Mouse (Mus musculus): ENCODE results near the gene Ggta1. TPM values are rescaled to one million over a fixed set of nuclear protein-coding genes. Genes with fewer than 3 reads are reported as not detected.
A peak's percentile ranks its signal among the peaks of the same experiment; 100 is the strongest.

Gene Ggta1
- polyA plus RNA-seq, 1 experiment from 2014 or later: 14.6 TPM

- Histone ChIP-seq H3K9ac (ENCODE audit: low read depth, low read length) (no peak overlapping the region), H3K27ac (ENCODE audit: low read length) (peak overlapping the region; percentile 79), H3K27me3 (replicated peaks; ENCODE audit: control insufficient read depth, insufficient read depth, low read length) (no peaks in the 10 kb centered on the region), H3K4me3 (ENCODE audit: low read length) (no peak overlapping the region), H3K4me2 (ENCODE audit: low read depth, low read length) (no peak overlapping the region), H3K9me3 (ENCODE audit: control insufficient read depth, low read length) (no peaks in the 10 kb centered on the region), H3K36me3 (ENCODE audit: control insufficient read depth, insufficient read depth, low read length) (no peaks in the 10 kb centered on the region), H3K4me1 (ENCODE audit: control insufficient read depth, insufficient read depth, low read length) (peaks cover 30% of the 10 kb centered on the region)
- no peak for ATAC-seq
- 74% methylated on average over 4 of the region's 4 CpGs for WGBS
Observed at GRCm38 (mm10) chr2:35433428-35433827, 29.6 kb downstream of the Ggta1 start.

DNA sequence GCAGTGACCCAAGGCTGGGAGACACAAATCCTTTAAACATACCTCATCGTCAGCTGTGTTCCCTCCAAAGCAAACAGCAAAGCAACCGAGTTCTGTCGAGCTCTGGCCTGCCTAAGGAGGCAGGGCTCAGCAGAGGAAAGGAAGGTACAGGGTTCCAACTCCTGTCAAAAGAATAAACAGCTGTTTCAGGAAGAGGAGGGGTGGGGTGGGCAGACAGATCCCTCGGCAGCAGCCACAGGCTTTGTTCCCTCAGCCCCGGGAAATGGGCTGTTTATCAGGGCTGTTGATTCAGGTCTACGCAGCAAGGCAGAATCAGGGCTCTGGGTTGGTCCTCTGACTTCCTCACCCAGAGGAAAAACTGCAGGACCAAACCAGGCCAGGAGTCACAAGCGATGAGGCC is 30.6 kb downstream of the Ggta1 start:
- peak; percentile 59 for ATAC-seq

GRCm38 (mm10) chr2:35432011-35432410 is 31.0 kb downstream of the Ggta1 start:
- Histone ChIP-seq H3K9me3 (ENCODE audit: control insufficient read depth, low read length) (no peaks in the 10 kb centered on the region), H3K4me2 (ENCODE audit: low read depth, low read length) (peak overlapping the region; percentile 32), H3K4me1 (ENCODE audit: control insufficient read depth, insufficient read depth, low read length) (peaks cover 30% of the 10 kb centered on the region), H3K36me3 (ENCODE audit: control insufficient read depth, insufficient read depth, low read length) (no peaks in the 10 kb centered on the region), H3K9ac (ENCODE audit: low read depth, low read length) (peak overlapping the region; percentile 36; the same call in 1 of the 2 replicates), H3K27me3 (replicated peaks; ENCODE audit: control insufficient read depth, insufficient read depth, low read length) (no peaks in the 10 kb centered on the region), H3K27ac (ENCODE audit: low read length) (peak overlapping the region; percentile 79), H3K4me3 (ENCODE audit: low read length) (0 out of 2 replicates have a peak overlapping the region, but pooled peaks have one; percentile 17)
- peak; percentile 55 for ATAC-seq
- 8% methylated on average over 7 of the region's 7 CpGs for WGBS

More for the DNA sequence above, 30.6 kb downstream of the Ggta1 start:
- H3K9ac ChIP-seq (ENCODE audit: low read depth, low read length): peak overlapping the region; percentile 36; the same call in 1 of the 2 replicates
- H3K4me3 ChIP-seq (ENCODE audit: low read length): 0 out of 2 replicates have a peak overlapping the region, but pooled peaks have one; percentile 17
- H3K9me3 ChIP-seq (ENCODE audit: control insufficient read depth, low read length): no peaks in the 10 kb centered on the region
- no peaks in the 10 kb centered on the region for H3K27me3 ChIP-seq (replicated peaks; ENCODE audit: control insufficient read depth, insufficient read depth, low read length)
- WGBS: 24% methylated on average over 7 of the region's 7 CpGs
- H3K27ac ChIP-seq (ENCODE audit: low read length): peak overlapping the region; percentile 79
- H3K4me2 ChIP-seq (ENCODE audit: low read depth, low read length): peak overlapping the region; percentile 32; the same call in 1 of the 2 replicates
- H3K4me1 ChIP-seq (ENCODE audit: control insufficient read depth, insufficient read depth, low read length): peaks cover 30% of the 10 kb centered on the region
- no peaks in the 10 kb centered on the region for H3K36me3 ChIP-seq (ENCODE audit: control insufficient read depth, insufficient read depth, low read length)

DNA sequence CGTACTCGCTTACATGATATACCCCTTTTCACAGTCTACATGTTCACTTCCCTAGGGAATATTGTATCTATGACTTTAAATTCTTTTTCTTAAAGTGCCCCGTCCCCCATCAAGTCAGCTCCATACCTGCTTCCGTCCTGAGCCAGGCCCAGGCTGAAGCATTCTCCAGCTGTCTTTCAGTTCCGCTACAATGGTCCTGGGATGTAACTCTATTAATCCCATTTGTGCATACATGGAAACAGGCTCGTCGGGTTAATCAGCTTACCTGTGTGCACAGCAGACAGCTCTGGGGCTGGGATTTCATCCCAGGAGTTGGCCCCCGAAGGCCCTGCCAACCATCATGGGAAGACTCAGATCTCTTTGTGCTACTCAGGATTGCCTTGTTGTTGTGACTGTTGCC is 32.2 kb downstream of the Ggta1 start:
- Histone ChIP-seq H3K9ac (ENCODE audit: low read depth, low read length) (no peak overlapping the region), H3K4me2 (ENCODE audit: low read depth, low read length) (no peak overlapping the region), H3K9me3 (ENCODE audit: control insufficient read depth, low read length) (no peaks in the 10 kb centered on the region), H3K36me3 (ENCODE audit: control insufficient read depth, insufficient read depth, low read length) (no peaks in the 10 kb centered on the region), H3K27me3 (replicated peaks; ENCODE audit: control insufficient read depth, insufficient read depth, low read length) (no peaks in the 10 kb centered on the region), H3K4me3 (ENCODE audit: low read length) (no peak overlapping the region), H3K27ac (ENCODE audit: low read length) (no peak overlapping the region), H3K4me1 (ENCODE audit: control insufficient read depth, insufficient read depth, low read length) (peaks cover 30% of the 10 kb centered on the region)
- 90% methylated on average over 8 of the region's 8 CpGs for WGBS
- no peak for ATAC-seq

GRCm38 (mm10) chr2:35428615-35429300 is 34.3 kb downstream of the Ggta1 start:
- no peaks in the 10 kb centered on the region for H3K9me3 ChIP-seq (ENCODE audit: control insufficient read depth, low read length)
- ATAC-seq: no peak
- no peaks in the 10 kb centered on the region for H3K36me3 ChIP-seq (ENCODE audit: control insufficient read depth, insufficient read depth, low read length)
- H3K4me3 ChIP-seq (ENCODE audit: low read length): no peak overlapping the region
- H3K4me1 ChIP-seq (ENCODE audit: control insufficient read depth, insufficient read depth, low read length): peaks cover 20% of the 10 kb centered on the region
- H3K4me2 ChIP-seq (ENCODE audit: low read depth, low read length): no peak overlapping the region
- no peak overlapping the region for H3K9ac ChIP-seq (ENCODE audit: low read depth, low read length)
- 81% methylated on average over 4 of the region's 4 CpGs for WGBS
- H3K27me3 ChIP-seq (replicated peaks; ENCODE audit: control insufficient read depth, insufficient read depth, low read length): no peaks in the 10 kb centered on the region
- H3K27ac ChIP-seq (ENCODE audit: low read length): no peak overlapping the region

DNA sequence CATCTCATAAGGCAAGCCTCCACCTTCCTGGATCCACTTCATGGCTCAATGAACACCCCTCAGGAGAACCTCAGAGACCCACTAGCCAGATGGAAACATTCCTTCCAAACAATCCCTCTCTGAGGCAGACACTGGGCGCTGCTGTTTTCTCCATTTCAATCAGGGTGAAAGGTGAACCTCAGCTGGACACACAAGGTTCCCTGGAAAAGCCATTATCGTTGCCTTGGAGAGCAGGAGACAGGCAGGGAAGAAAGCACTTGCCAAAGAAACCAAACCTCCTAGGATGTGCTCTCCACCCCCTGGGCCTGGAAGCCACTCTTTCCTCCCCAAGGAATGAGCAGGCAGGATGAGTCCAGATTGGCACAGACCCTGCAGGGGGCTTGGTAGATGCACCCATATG is 35.5 kb downstream of the Ggta1 start:
- Histone ChIP-seq H3K9me3 (ENCODE audit: control insufficient read depth, low read length) (no peaks in the 10 kb centered on the region), H3K27ac (ENCODE audit: low read length) (no peak overlapping the region), H3K4me2 (ENCODE audit: low read depth, low read length) (no peak overlapping the region), H3K27me3 (replicated peaks; ENCODE audit: control insufficient read depth, insufficient read depth, low read length) (no peaks in the 10 kb centered on the region), H3K4me1 (ENCODE audit: control insufficient read depth, insufficient read depth, low read length) (peaks cover 9% of the 10 kb centered on the region), H3K4me3 (ENCODE audit: low read length) (no peak overlapping the region), H3K36me3 (ENCODE audit: control insufficient read depth, insufficient read depth, low read length) (no peaks in the 10 kb centered on the region), H3K9ac (ENCODE audit: low read depth, low read length) (no peak overlapping the region)
- WGBS: 46% methylated on average over 2 of the region's 2 CpGs
- ATAC-seq: no peak

DNA sequence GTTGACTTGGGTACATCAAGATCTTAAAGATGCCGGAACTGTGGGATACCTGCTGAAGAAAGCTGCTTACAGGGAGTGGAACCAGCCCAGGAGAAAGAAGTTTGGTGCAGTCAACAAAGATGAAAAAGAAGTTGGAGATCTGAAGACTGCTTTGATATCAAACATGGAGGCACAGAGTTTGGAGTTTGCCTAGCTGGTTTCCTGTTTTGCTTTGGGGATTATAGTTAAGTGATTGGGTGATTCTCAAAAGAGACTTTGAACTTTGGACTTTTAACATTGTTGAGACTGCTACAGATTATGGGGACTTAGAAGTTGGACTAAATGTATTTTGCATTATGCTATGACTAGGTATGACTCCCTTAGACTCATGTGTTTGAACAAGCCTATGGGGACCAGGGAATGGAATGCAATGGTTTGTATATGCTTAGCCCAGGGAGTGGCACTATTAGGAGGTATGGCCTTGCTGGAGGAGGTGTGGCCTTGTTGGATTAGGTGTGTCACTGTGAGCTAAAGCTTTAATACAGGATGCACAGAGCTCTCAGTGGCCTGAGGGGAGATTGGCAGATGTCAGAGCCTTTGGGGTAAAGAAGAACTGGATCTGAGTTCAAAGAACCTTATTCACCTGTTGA is 39.2 kb downstream of the Ggta1 start:
- Histone ChIP-seq H3K9ac (ENCODE audit: low read depth, low read length) (no peak overlapping the region), H3K27me3 (replicated peaks; ENCODE audit: control insufficient read depth, insufficient read depth, low read length) (no peaks in the 10 kb centered on the region), H3K4me1 (ENCODE audit: control insufficient read depth, insufficient read depth, low read length) (no peaks in the 10 kb centered on the region), H3K4me3 (ENCODE audit: low read length) (no peak overlapping the region), H3K4me2 (ENCODE audit: low read depth, low read length) (no peak overlapping the region), H3K9me3 (ENCODE audit: control insufficient read depth, low read length) (0 out of 2 replicates have a peak, but pooled peaks cover 3% of the 10 kb centered on the region), H3K27ac (ENCODE audit: low read length) (no peak overlapping the region), H3K36me3 (ENCODE audit: control insufficient read depth, insufficient read depth, low read length) (peaks cover 11% of the 10 kb centered on the region)
- ATAC-seq: no peak
- WGBS: 100% methylated on average over 1 of the region's 1 CpGs

DNA sequence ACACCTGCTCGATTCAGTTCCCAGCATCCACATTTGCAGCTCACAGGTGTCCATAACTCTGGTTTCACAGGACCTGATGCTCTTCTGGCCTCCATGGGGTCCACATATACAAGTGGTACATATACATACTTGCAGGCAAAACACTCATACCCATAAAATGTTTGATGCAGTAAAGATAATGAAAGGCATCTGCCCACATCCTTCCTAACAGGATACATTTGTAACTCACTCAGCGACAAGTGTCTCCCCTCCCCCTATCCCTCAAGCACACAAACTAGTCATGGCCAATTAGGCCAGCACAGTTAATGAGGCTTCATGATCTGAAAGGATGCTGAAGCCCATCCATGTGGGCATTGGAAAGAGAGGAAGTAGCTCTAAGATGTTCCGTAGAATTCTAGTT is 40.6 kb downstream of the Ggta1 start:
- Histone ChIP-seq H3K27ac (ENCODE audit: low read length) (no peak overlapping the region), H3K36me3 (ENCODE audit: control insufficient read depth, insufficient read depth, low read length) (peaks cover 12% of the 10 kb centered on the region), H3K27me3 (replicated peaks; ENCODE audit: control insufficient read depth, insufficient read depth, low read length) (no peaks in the 10 kb centered on the region), H3K9ac (ENCODE audit: low read depth, low read length) (no peak overlapping the region), H3K4me2 (ENCODE audit: low read depth, low read length) (no peak overlapping the region), H3K4me1 (ENCODE audit: control insufficient read depth, insufficient read depth, low read length) (no peaks in the 10 kb centered on the region), H3K4me3 (ENCODE audit: low read length) (no peak overlapping the region), H3K9me3 (ENCODE audit: control insufficient read depth, low read length) (0 out of 2 replicates have a peak, but pooled peaks cover 3% of the 10 kb centered on the region)
- whole genome bisulfite sequencing: 90% methylated on average over 3 of the region's 3 CpGs
- ATAC-seq: no peak

GRCm38 (mm10) chr2:35420681-35421080 is 42.4 kb downstream of the Ggta1 start:
- 68% methylated on average over 1 of the region's 1 CpGs for WGBS
- Histone ChIP-seq H3K27me3 (replicated peaks; ENCODE audit: control insufficient read depth, insufficient read depth, low read length) (no peaks in the 10 kb centered on the region), H3K36me3 (ENCODE audit: control insufficient read depth, insufficient read depth, low read length) (peaks cover 12% of the 10 kb centered on the region), H3K9me3 (ENCODE audit: control insufficient read depth, low read length) (0 out of 2 replicates have a peak, but pooled peaks cover 3% of the 10 kb centered on the region), H3K27ac (ENCODE audit: low read length) (no peak overlapping the region), H3K4me1 (ENCODE audit: control insufficient read depth, insufficient read depth, low read length) (no peaks in the 10 kb centered on the region), H3K4me2 (ENCODE audit: low read depth, low read length) (no peak overlapping the region), H3K9ac (ENCODE audit: low read depth, low read length) (no peak overlapping the region), H3K4me3 (ENCODE audit: low read length) (no peak overlapping the region)
- ATAC-seq: no peak

Data from intestine, embryonic 16.5 days (tissue).